Mouse (Mus musculus): ENCODE data around the gene Tmem273. TPM values are rescaled to one million over a fixed set of nuclear protein-coding genes. Genes with fewer than 3 reads are reported as not detected.

Tmem273 gene
- 1.4 and 2.0 TPM in 2 replicates for total RNA-seq (2014; rRNA removed)
- 0.52 and 1.3 TPM in 2 replicates for polyA plus RNA-seq (2012; rRNA removed)

- peak; percentile 33 for DNase-seq (ENCODE audit: extremely low read depth, low read depth, low spot score)
- Histone ChIP-seq H3K79me2 (ENCODE audit: control insufficient read depth, insufficient read depth, low read length) (no peaks in the 10 kb centered on the region), H3K4me3 (ENCODE audit: insufficient read depth, low read depth, low read length) (peak within 1 kb of the TSS; percentile 45), H3K36me3 (ENCODE audit: control insufficient read depth, insufficient read depth, low read length) (no peaks in the 10 kb centered on the region), H3K4me1 (ENCODE audit: control insufficient read depth, insufficient read depth, low read length) (no peaks in the 10 kb centered on the region), H3K9ac (ENCODE audit: low read depth, low read length) (peak within 1 kb of the TSS; percentile 55), H3K27me3 (ENCODE audit: control insufficient read depth, insufficient read depth, low read length) (no peaks in the 10 kb centered on the region), H3K27ac (replicated peaks; ENCODE audit: insufficient read depth, low read depth, low read length) (peak within 1 kb of the TSS; percentile 51; the same call in 1 of the 2 replicates)
- TF ChIP-seq POLR2A (IDR thresholded peaks at IDR 0.05; ENCODE audit: extremely low read depth, insufficient read depth, low read length) = no peak
- no peak for TF ChIP-seq CTCF (IDR thresholded peaks at IDR 0.05; ENCODE audit: low read depth, low read length)
- 69% methylated on average over 3 of the region's 3 CpGs for WGBS
Measured at GRCm38 (mm10) chr14:32785556-32786130, at the start of gene Tmem273. Gene Tmem273 (plus strand): TSS chr14:32785963.

DNA sequence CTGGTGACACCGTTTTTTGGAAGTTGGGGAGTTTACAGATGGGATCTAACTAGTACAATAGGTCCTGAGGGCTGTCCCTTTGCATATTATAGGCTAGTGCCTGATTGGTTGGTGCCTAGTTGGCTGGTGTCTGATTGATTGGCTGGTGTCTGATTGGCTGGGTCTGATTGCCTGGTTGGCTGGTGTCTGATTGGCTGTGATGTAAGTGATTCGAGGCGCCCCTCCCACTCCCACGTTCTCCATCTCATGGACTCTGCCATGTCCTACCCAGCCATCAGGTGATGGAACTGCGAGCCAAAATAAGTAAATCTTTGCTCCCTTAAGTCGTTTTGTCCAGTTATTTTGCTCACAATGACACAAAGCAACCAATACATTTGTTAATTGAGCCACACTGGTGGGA is 49.2 kb upstream of the Tmem273 start:
- 78% methylated on average over 6 of the region's 6 CpGs for WGBS
- TF ChIP-seq POLR2A (IDR thresholded peaks at IDR 0.05; ENCODE audit: extremely low read depth, insufficient read depth, low read length) = no peak
- no peak for TF ChIP-seq CTCF (IDR thresholded peaks at IDR 0.05; ENCODE audit: low read depth, low read length)

DNA sequence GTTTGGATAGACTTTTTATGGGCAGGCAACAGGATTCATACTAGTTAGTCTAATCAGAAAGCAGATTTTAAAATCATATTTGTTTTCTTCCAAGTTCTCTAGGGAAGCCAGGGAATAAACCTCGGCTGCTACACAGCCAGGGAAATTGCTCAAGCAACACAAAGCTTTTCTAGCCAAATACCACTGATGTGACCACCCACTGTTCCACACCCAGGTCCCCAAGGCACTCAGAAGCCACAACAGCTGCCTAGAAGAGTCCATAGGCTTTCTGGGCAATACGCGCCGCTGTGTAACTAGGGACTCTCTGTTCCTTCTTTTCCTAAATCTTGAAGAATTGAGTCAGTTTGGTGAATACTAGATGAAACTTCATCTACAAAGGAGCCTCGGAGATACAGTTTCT is 47.2 kb upstream of the Tmem273 start:
- WGBS = 86% methylated on average over 5 of the region's 5 CpGs
- TF ChIP-seq CTCF (IDR thresholded peaks at IDR 0.05; ENCODE audit: low read depth, low read length) = no peak
- no peak for TF ChIP-seq POLR2A (IDR thresholded peaks at IDR 0.05; ENCODE audit: extremely low read depth, insufficient read depth, low read length)
- DNase-seq (ENCODE audit: extremely low read depth, low read depth, low spot score) = no peak
- Histone ChIP-seq H3K4me3 (ENCODE audit: insufficient read depth, low read depth, low read length) (no peak overlapping the region), H3K27me3 (ENCODE audit: control insufficient read depth, insufficient read depth, low read length) (no peaks in the 10 kb centered on the region), H3K79me2 (ENCODE audit: control insufficient read depth, insufficient read depth, low read length) (no peaks in the 10 kb centered on the region), H3K36me3 (ENCODE audit: control insufficient read depth, insufficient read depth, low read length) (no peaks in the 10 kb centered on the region), H3K9ac (ENCODE audit: low read depth, low read length) (no peak overlapping the region), H3K27ac (replicated peaks; ENCODE audit: insufficient read depth, low read depth, low read length) (no peak overlapping the region), H3K4me1 (ENCODE audit: control insufficient read depth, insufficient read depth, low read length) (no peaks in the 10 kb centered on the region)

More for the DNA sequence above, 49.2 kb upstream of the Tmem273 start:
- H3K4me1 ChIP-seq (ENCODE audit: control insufficient read depth, insufficient read depth, low read length) = no peaks in the 10 kb centered on the region
- H3K27me3 ChIP-seq (ENCODE audit: control insufficient read depth, insufficient read depth, low read length) = no peaks in the 10 kb centered on the region
- DNase-seq (ENCODE audit: extremely low read depth, low read depth, low spot score) = no peak
- H3K79me2 ChIP-seq (ENCODE audit: control insufficient read depth, insufficient read depth, low read length) = no peaks in the 10 kb centered on the region
- no peak overlapping the region for H3K4me3 ChIP-seq (ENCODE audit: insufficient read depth, low read depth, low read length)
- H3K36me3 ChIP-seq (ENCODE audit: control insufficient read depth, insufficient read depth, low read length) = no peaks in the 10 kb centered on the region
- H3K9ac ChIP-seq (ENCODE audit: low read depth, low read length) = no peak overlapping the region
- no peak overlapping the region for H3K27ac ChIP-seq (replicated peaks; ENCODE audit: insufficient read depth, low read depth, low read length)

DNA sequence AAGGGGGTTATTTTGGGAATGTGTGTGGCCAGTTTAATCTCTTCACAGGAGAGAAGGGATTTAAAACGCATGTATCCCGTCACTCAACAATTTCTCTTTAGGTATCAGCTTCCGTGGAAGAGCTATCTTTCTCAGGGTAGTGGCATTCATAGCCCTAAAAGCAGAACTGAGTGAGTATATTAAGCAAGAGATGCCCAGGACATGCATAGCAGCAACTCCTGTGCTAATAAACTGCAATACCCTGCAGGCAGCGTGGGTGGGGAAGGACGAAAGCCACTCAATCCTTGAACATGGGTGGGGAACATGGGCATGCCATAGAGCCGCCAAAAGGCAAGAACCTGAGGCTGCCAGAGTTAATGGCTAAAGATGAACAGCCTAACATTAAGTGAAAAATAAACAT is 37.2 kb upstream of the Tmem273 start:
- no peaks in the 10 kb centered on the region for H3K4me1 ChIP-seq (ENCODE audit: control insufficient read depth, insufficient read depth, low read length)
- no peak overlapping the region for H3K27ac ChIP-seq (replicated peaks; ENCODE audit: insufficient read depth, low read depth, low read length)
- DNase-seq (ENCODE audit: extremely low read depth, low read depth, low spot score) = no peak
- no peak overlapping the region for H3K9ac ChIP-seq (ENCODE audit: low read depth, low read length)
- H3K36me3 ChIP-seq (ENCODE audit: control insufficient read depth, insufficient read depth, low read length) = no peaks in the 10 kb centered on the region
- no peak overlapping the region for H3K4me3 ChIP-seq (ENCODE audit: insufficient read depth, low read depth, low read length)
- H3K27me3 ChIP-seq (ENCODE audit: control insufficient read depth, insufficient read depth, low read length) = peaks cover 4% of the 10 kb centered on the region; the same call in 1 of the 2 replicates
- TF ChIP-seq CTCF (IDR thresholded peaks at IDR 0.05; ENCODE audit: low read depth, low read length) = no peak
- TF ChIP-seq POLR2A (IDR thresholded peaks at IDR 0.05; ENCODE audit: extremely low read depth, insufficient read depth, low read length) = no peak
- H3K79me2 ChIP-seq (ENCODE audit: control insufficient read depth, insufficient read depth, low read length) = no peaks in the 10 kb centered on the region
- 73% methylated on average over 6 of the region's 6 CpGs for WGBS

- no peaks in the 10 kb centered on the region for H3K4me1 ChIP-seq (ENCODE audit: control insufficient read depth, insufficient read depth, low read length)
- 83% methylated on average over 6 of the region's 6 CpGs for WGBS
- DNase-seq (ENCODE audit: extremely low read depth, low read depth, low spot score) = no peak
- H3K27me3 ChIP-seq (ENCODE audit: control insufficient read depth, insufficient read depth, low read length) = 0 out of 2 replicates have a peak, but pooled peaks cover 2% of the 10 kb centered on the region
- no peak overlapping the region for H3K9ac ChIP-seq (ENCODE audit: low read depth, low read length)
- TF ChIP-seq POLR2A (IDR thresholded peaks at IDR 0.05; ENCODE audit: extremely low read depth, insufficient read depth, low read length) = no peak
- no peak for TF ChIP-seq CTCF (IDR thresholded peaks at IDR 0.05; ENCODE audit: low read depth, low read length)
- H3K79me2 ChIP-seq (ENCODE audit: control insufficient read depth, insufficient read depth, low read length) = no peaks in the 10 kb centered on the region
- no peak overlapping the region for H3K4me3 ChIP-seq (ENCODE audit: insufficient read depth, low read depth, low read length)
- no peaks in the 10 kb centered on the region for H3K36me3 ChIP-seq (ENCODE audit: control insufficient read depth, insufficient read depth, low read length)
- no peak overlapping the region for H3K27ac ChIP-seq (replicated peaks; ENCODE audit: insufficient read depth, low read depth, low read length)
Measured at GRCm38 (mm10) chr14:32750727-32751126, 35.0 kb upstream of the Tmem273 start.

- TF ChIP-seq CTCF (IDR thresholded peaks at IDR 0.05; ENCODE audit: low read depth, low read length) (no peak), POLR2A (IDR thresholded peaks at IDR 0.05; ENCODE audit: extremely low read depth, insufficient read depth, low read length) (no peak)
- WGBS = 16% methylated on average over 1 of the region's 1 CpGs
- Histone ChIP-seq H3K27ac (replicated peaks; ENCODE audit: insufficient read depth, low read depth, low read length) (no peak overlapping the region), H3K27me3 (ENCODE audit: control insufficient read depth, insufficient read depth, low read length) (peaks cover 3% of the 10 kb centered on the region; the same call in 1 of the 2 replicates), H3K4me1 (ENCODE audit: control insufficient read depth, insufficient read depth, low read length) (no peaks in the 10 kb centered on the region), H3K9ac (ENCODE audit: low read depth, low read length) (no peak overlapping the region), H3K4me3 (ENCODE audit: insufficient read depth, low read depth, low read length) (no peak overlapping the region), H3K79me2 (ENCODE audit: control insufficient read depth, insufficient read depth, low read length) (no peaks in the 10 kb centered on the region), H3K36me3 (ENCODE audit: control insufficient read depth, insufficient read depth, low read length) (no peaks in the 10 kb centered on the region)
- no peak for DNase-seq (ENCODE audit: extremely low read depth, low read depth, low spot score)
Measured at GRCm38 (mm10) chr14:32754286-32754685, 31.5 kb upstream of the Tmem273 start.
